Mouse (Mus musculus) liver, embryonic 14.5 days (tissue): Measurements from ENCODE around the gene Mansc4. TPM values are rescaled to one million over a fixed set of nuclear protein-coding genes. Genes with fewer than 3 reads are reported as not detected.

ENCODE experiments used
- ATAC-seq: fragments of 200-750 bp; cut with Nextera tagmentation; 2 replicates; pipeline ENCODE4 v1.8.0; 2017; ENCODE audit warnings: moderate number of reproducible peaks, mild to moderate bottlenecking, moderate library complexity; ENCODE audit not compliant: insufficient read depth
- DNase-seq, 3 experiments: peaks; one replicate each; pipeline ENCODE4 v3.0.0-alpha.2; 2012 to 2013; ENCODE audit warnings: low read depth in 3 of 3, low spot score in 3 of 3
- H3K27ac ChIP-seq: fragments of 300-500 bp; sonication (generic); 2 replicates; pipeline ENCODE4 v1.5.1; 2014; ENCODE audit warnings: moderate library complexity, mild to moderate bottlenecking, control low read depth, inconsistent platforms
- H3K27me3 ChIP-seq: fragments of 300-500 bp; sonication (generic); 2 replicates; pipeline ENCODE4 v1.6.1; 2014; ENCODE audit warnings: mild to moderate bottlenecking, low read length, moderate library complexity; ENCODE audit not compliant: control insufficient read depth, insufficient read depth
- H3K36me3 ChIP-seq: fragments of 300-500 bp; sonication (generic); replicated peaks from 2 replicates; pipeline ENCODE4 v1.6.1; 2014; ENCODE audit warnings: low read depth; ENCODE audit not compliant: control insufficient read depth, insufficient read depth
- H3K4me1 ChIP-seq, 2 experiments: fragments of 200-500 bp in 1 of 2; fragments of 300-500 bp in 1 of 2; sonication (generic) in 1 of 2; replicated peaks; 2 replicates each; pipeline ENCODE4 v1.6.1; 2012 to 2014; ENCODE audit warnings: antibody characterized with exemption in 1 of 2, inconsistent platforms in 1 of 2, low read length in 1 of 2; ENCODE audit not compliant: control insufficient read depth in 2 of 2, insufficient read depth in 2 of 2
- H3K4me2 ChIP-seq: fragments of 300-500 bp; sonication (generic); 2 replicates; pipeline ENCODE4 v1.6.1; 2014; ENCODE audit warnings: low read depth, mild to moderate bottlenecking, control low read depth, moderate library complexity
- H3K4me3 ChIP-seq, 2 experiments: fragments of 200-500 bp in 1 of 2; fragments of 300-500 bp in 1 of 2; sonication (generic) in 1 of 2; 2 replicates each; pipeline ENCODE4 v1.5.1; 2012 to 2014; ENCODE audit warnings: low read depth in 2 of 2, low read length in 2 of 2, mild to moderate bottlenecking in 2 of 2, control low read depth in 1 of 2, inconsistent platforms in 1 of 2, moderate library complexity in 1 of 2; ENCODE audit not compliant: insufficient read depth in 1 of 2
- H3K9ac ChIP-seq: fragments of 300-500 bp; sonication (generic); replicated peaks from 2 replicates; pipeline ENCODE4 v1.6.1; 2014; ENCODE audit warnings: mild to moderate bottlenecking, control low read depth, moderate library complexity
- H3K9me3 ChIP-seq: fragments of 300-500 bp; sonication (generic); 2 replicates; pipeline ENCODE4 v1.6.1; 2016; ENCODE audit warnings: low read length, mixed read lengths; ENCODE audit not compliant: control insufficient read depth
- CTCF ChIP-seq: IDR thresholded peaks from 2 replicates; pipeline ENCODE4 v1.5.1; 2016; ENCODE audit warnings: antibody characterized with exemption, low read depth, control low read depth
- EP300 ChIP-seq: IDR thresholded peaks from 2 replicates; pipeline ENCODE4 v1.6.1; 2016; ENCODE audit warnings: antibody characterized with exemption, low read depth
- WGBS: fragments of 180-500 bp; shearing (Covaris S2); extraction: QIAGEN DNeasy Blood & Tissue Kit; methylation state at CpG from one replicate; pipeline ENCODE4 v1.1.7; 2014; ENCODE audit not compliant: insufficient replicate concordance; 5-methylcytosine and 5-hydroxymethylcytosine counted together
- polyA plus RNA-seq, 2 experiments: library from polyadenylated mRNA; depleted of rRNA in 1 of 2; stranded (reverse) in 1 of 2; unstranded in 1 of 2; fragments of >200 nt; fragmentation: Nextera tagmentation in 1 of 2; extraction: Ambion mirVana in 1 of 2; gene quantifications; 2 replicates each; pipeline versions ENCODE4 v1.2.1 to v1.2.3; 2012 to 2014

The Mansc4 gene
- polyA plus RNA-seq, 2 experiments = not detected

DNA sequence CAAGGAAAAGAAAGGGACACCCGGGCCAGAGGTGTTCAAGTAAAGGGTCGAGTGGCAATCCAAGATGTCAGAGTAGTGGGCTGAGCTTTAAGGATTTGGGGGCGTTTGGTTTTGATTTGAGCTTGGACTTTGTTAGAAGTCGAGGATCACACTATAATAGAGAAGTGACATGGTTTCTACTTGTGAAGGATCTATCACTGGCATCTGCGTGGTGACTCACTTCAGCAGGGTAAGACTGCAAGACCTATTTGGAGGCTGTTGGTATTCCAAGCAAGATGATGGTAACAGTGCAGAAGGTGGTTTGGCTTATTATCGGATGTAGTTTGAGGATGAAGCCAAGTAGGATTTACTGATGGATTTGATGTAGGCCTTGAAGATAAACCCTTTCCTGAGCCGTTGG lies 43.2 kb downstream of the Mansc4 start:
- Histone ChIP-seq H3K4me1 (peaks cover 9 to 10% of the 10 kb centered on the region in 2 experiments), H3K4me2 (peak overlapping the region; percentile 90), H3K9ac (peak overlapping the region; percentile 91), H3K36me3 (peaks cover 7% of the 10 kb centered on the region), H3K27ac (no peak overlapping the region), H3K4me3 (peak overlapping the region; percentile 75 to 96), H3K27me3 (no peaks in the 10 kb centered on the region), H3K9me3 (no peaks in the 10 kb centered on the region)
- ATAC-seq (no peak), DNase-seq (no peak)
- TF ChIP-seq EP300 (no peak), CTCF (no peak)
- 33% methylated on average over 7 of the region's 7 CpGs for WGBS

DNA sequence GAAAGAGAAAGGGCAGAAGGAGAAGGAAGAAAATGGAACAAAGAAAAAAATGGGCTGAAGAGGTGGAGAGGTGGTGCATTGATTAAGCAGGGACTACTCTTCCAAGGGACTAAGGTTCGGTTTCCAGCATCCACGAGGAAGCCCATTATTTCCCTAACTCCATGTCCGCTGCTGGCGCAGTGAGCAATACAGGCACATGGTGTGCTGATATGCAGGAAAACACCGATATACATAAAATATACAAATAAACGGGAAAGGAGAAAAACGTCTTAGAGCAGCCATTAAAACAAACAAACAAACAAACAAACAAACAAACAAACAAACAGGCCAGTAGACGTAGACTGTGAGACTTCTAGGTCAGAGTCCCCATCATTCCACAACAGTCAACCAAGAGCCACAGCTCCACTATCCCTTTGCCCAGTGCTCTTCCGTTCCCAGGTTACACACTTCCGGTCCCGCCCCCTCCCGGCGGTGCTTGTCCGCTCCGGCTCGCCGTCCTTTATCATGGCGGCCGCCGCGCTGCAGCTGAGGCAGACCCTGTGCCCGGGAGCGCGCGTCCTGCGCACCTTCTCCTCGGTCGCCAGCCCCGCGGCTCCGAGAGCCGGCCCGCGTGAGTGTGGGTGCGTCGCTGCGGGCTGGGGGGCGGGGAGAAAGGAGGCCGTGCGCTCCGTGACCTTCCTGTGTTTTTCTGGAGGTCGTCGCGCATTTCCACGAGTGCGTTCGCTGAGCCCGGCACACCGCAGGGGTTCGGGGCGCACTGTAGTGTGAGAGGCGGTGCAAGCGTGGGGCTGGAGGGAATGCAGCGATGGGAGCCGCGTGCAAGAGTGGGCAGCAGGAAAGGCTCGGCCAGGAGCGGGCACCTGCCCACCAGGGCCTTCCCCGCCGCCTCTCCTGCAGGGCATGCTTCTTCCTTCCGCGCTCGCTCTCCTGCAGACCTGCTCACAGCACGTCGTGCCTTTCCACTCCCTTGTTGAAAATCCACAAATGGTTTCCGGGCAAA lies 44.2 kb downstream of the Mansc4 start, which contains the start of gene Mrps35:
Gene Mrps35 (plus strand): TSS at position 474 of the 1,000 bp plus-strand sequence.
- H3K27me3 ChIP-seq = no peaks in the 10 kb centered on the region
- TF ChIP-seq CTCF (0 out of 2 replicates have a peak, but pooled peaks have one; percentile 23), EP300 (no peak)
- peak within 1 kb of the TSS; percentile 91 for H3K9ac ChIP-seq
- peaks cover 9 to 10% of the 10 kb centered on the region in 2 experiments for H3K4me1 ChIP-seq
- peak within 1 kb of the TSS; percentile 90 for H3K4me2 ChIP-seq
- H3K9me3 ChIP-seq = no peaks in the 10 kb centered on the region
- H3K36me3 ChIP-seq = no peaks in the 10 kb centered on the region; the same call in 1 of the 2 replicates
- DNase-seq (peak; percentile 72 to 79 (median 79)), ATAC-seq (peak; percentile 98)
- no peak within 1 kb of the TSS; the same call in 1 of the 2 replicates for H3K27ac ChIP-seq
- 3% methylated on average over 65 of the region's 66 CpGs for WGBS
- peak within 1 kb of the TSS; percentile 75 to 96 for H3K4me3 ChIP-seq

DNA sequence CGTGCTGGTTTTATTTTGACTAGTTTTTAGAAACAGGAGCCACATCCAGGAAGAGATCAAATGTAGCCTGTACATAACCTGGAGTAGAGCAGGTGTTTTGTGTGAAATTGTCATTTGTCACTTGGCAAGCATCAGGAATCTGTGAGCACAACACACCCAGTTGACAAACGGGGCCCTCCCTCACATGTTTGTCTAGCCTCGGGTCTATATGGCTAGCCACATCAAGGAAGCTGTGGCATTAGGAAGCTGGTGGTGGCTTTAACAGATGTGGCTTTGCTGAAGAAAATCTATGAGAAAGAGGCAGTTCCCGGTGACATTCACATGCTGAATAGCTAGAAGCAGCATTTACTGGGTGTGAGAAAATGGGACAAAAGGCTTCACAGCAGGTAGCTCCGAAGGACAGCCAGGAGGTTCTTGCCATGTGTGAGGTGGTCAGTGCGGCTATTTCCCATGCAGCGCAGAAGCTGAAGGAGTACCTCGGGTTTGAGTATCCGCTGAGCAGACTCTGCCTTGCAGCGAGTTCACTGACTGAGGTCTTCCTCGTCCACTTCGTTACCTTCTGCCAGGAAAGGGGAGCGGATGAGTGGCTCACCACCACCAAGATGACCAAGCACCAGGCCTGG lies 54.4 kb downstream of the Mansc4 start, which contains the start of gene Rep15:
Gene Rep15 (plus strand): TSS at position 282 of the 623 bp plus-strand sequence.
- no peak within 1 kb of the TSS for H3K4me3 ChIP-seq
- H3K4me2 ChIP-seq = no peak within 1 kb of the TSS
- WGBS = 57% methylated on average over 13 of the region's 13 CpGs
- H3K27ac ChIP-seq = no peak within 1 kb of the TSS
- H3K9ac ChIP-seq = no peak within 1 kb of the TSS
- no peaks in the 10 kb centered on the region for H3K36me3 ChIP-seq
- H3K27me3 ChIP-seq = no peaks in the 10 kb centered on the region
- DNase-seq (no peak), ATAC-seq (no peak)
- H3K4me1 ChIP-seq = no peaks in the 10 kb centered on the region
- no peak for TF ChIP-seq EP300
- no peak for TF ChIP-seq CTCF
- H3K9me3 ChIP-seq = no peaks in the 10 kb centered on the region

DNA sequence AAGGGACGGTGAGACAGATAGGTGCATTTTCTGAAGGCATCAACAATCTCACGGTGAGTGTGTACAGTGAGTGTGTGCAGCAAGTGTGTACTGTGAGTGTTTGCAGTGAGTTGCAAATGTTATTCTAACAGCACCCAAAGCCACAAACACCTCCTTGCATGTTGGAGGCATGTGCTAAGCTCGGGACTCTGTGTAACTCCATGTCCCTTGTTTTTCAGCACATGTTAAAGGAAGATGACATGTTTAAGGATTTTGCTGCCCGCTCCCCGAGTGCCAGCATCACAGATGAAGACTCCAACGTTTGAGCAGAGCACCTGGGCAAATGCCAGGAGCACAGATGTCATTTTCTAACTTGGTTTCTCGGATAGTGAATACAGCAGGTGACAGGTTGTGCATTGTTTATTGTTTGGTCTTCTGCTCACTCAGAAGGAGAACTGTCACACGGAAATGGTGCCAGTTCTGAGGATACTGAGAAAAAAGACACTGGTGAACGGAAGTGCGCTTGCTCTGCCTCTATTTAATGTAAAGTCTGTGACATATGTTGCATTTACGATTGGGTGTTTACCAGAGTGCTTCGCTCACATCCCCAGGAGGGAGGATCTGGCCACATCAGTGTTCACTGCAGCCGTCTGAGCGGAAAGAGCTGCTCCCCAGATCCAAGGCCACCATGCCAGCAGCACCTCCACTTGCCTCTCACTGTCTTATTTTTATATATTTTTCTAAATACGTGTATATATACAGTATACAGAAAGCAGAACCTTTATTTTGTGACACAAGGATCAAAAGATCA lies 56.5 kb downstream of the Mansc4 start:
- WGBS = 67% methylated on average over 15 of the region's 15 CpGs
- Histone ChIP-seq H3K4me3 (no peak overlapping the region), H3K27me3 (no peaks in the 10 kb centered on the region), H3K9me3 (no peaks in the 10 kb centered on the region), H3K36me3 (no peaks in the 10 kb centered on the region), H3K4me1 (no peaks in the 10 kb centered on the region), H3K4me2 (no peak overlapping the region), H3K9ac (no peak overlapping the region), H3K27ac (no peak overlapping the region)
- ATAC-seq (no peak), DNase-seq (no peak)
- no peak for TF ChIP-seq CTCF
- TF ChIP-seq EP300 = no peak
